ENCODE assay signal across 19 mouse cellular contexts in the genomic region with DNA sequence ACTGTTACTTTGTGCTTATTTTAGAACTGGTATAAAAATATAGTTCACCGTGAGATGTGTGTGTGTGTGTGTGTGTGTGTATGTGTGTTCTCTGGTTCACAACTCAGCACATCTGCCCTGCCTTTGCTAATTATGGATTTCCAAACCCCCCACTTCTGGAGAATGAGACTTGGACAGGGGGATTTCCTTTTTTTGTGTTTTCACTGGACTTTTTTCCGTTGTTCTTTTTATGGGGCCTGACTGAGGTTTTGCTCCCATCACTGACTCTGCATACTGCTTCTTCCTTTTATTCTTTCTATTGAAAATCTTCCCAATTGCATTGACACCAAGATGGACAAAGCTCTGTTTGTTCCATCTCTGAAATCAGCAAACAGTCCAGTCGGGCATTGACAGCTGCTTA.
"Had no signal": no experiment of that assay in that cellular context is flagged by ENCODE, and none has a peak within 500 bp of the region (broad histone marks: within the 10 kb centered on the region; RNA-seq: fewer than 3 reads in every experiment).

No protein-coding gene starts in this region.

- H3K9me3 ChIP-seq: liver, embryonic 13.5 days; liver, embryonic 15.5 days; lung, embryonic 15.5 days; megakaryocyte, embryonic 14.5 days; neural tube, embryonic 12.5 days had no signal

- H3K27me3 ChIP-seq: liver, embryonic 13.5 days; liver, embryonic 15.5 days; lung, embryonic 15.5 days; megakaryocyte, embryonic 14.5 days; neural tube, embryonic 12.5 days had no signal

- H3K36me3 ChIP-seq: liver, embryonic 13.5 days; liver, embryonic 15.5 days; lung, embryonic 15.5 days; neural tube, embryonic 12.5 days had no signal

- H3K4me2 ChIP-seq: liver, embryonic 11.5 days; liver, embryonic 13.5 days; liver, embryonic 15.5 days; lung, embryonic 15.5 days; neural tube, embryonic 12.5 days had no signal

- H3K4me1 ChIP-seq: liver, embryonic 13.5 days; liver, embryonic 15.5 days; lung, embryonic 15.5 days; megakaryocyte, embryonic 14.5 days had no signal

- DNase-seq: liver, embryonic 13.5 days; liver, postnatal 0 days; lung, adult 2 months; lung, postnatal 14 days; lung, postnatal 36 days; right cerebral cortex, adult 18-20 months; right cerebral cortex, postnatal 25 days; right cerebral cortex, postnatal 4 days; spleen, adult 18-20 months; thymus, adult 18-20 months; thymus, postnatal 14 days; thymus, postnatal 36 days had no signal

- ATAC-seq: liver, postnatal 0 days; lung, postnatal 0 days had no signal

- H3K4me3 ChIP-seq: liver, embryonic 13.5 days; liver, embryonic 15.5 days; lung, embryonic 15.5 days; megakaryocyte, embryonic 14.5 days; neural tube, embryonic 12.5 days had no signal

- H3K9ac ChIP-seq: liver, embryonic 13.5 days; liver, embryonic 15.5 days; liver, postnatal 0 days; lung, embryonic 15.5 days; neural tube, embryonic 12.5 days had no signal

- H3K27ac ChIP-seq: liver, embryonic 13.5 days; liver, embryonic 15.5 days; lung, embryonic 15.5 days; macrophage; neural tube, embryonic 12.5 days had no signal
